Mouse (Mus musculus) myocyte (in vitro differentiated cells): ENCODE data around the gene Gpam. TPM values are rescaled to one million over a fixed set of nuclear protein-coding genes. Genes with fewer than 3 reads are reported as not detected.

Experiments used
- H3K27me3 ChIP-seq: one replicate; pipeline ENCODE4 v1.6.1; 2011; ENCODE audit not compliant: control insufficient read depth, insufficient read depth, insufficient read length
- H3K36me3 ChIP-seq: one replicate; pipeline ENCODE4 v1.6.1; 2011; ENCODE audit not compliant: control insufficient read depth, insufficient read depth
- H3K4me2 ChIP-seq: one replicate; pipeline ENCODE4 v1.6.1; 2011; ENCODE audit warnings: low read depth, control low read depth
- H3K4me3 ChIP-seq: one replicate; pipeline ENCODE4 v1.5.1; 2011; ENCODE audit warnings: mild to moderate bottlenecking, control low read depth, moderate library complexity
- H3K79me2 ChIP-seq: one replicate; pipeline ENCODE4 v1.6.1; 2011; ENCODE audit not compliant: control insufficient read depth, insufficient read depth
- H3ac ChIP-seq: one replicate; pipeline ENCODE4 v1.6.1; 2011; ENCODE audit not compliant: control insufficient read depth, insufficient read length
- CEBPB ChIP-seq: IDR thresholded peaks from 2 replicates; pipeline ENCODE4 v1.6.1; 2011; ENCODE audit warnings: mild to moderate bottlenecking, moderate library complexity; ENCODE audit not compliant: poor library complexity, insufficient read depth, severe bottlenecking
- E2F4 ChIP-seq: IDR thresholded peaks from one replicate; pipeline ENCODE4 v1.6.1; 2011; ENCODE audit warnings: mild to moderate bottlenecking, control low read depth, moderate library complexity; ENCODE audit not compliant: insufficient read depth
- MAX ChIP-seq: IDR thresholded peaks from one replicate; pipeline ENCODE4 v1.6.1; 2011; ENCODE audit warnings: low read depth, mild to moderate bottlenecking, control low read depth
- MYOD1 ChIP-seq, 3 experiments: IDR thresholded peaks; one replicate each; pipeline ENCODE4 v1.6.1; 2011; ENCODE audit warnings: control low read depth in 2 of 3, low read depth in 2 of 3, mild to moderate bottlenecking in 2 of 3, moderate library complexity in 1 of 3; ENCODE audit not compliant: insufficient read length in 2 of 3, control insufficient read depth in 1 of 3
- MYOG ChIP-seq, 3 experiments: IDR thresholded peaks; one replicate each; pipeline ENCODE4 v1.6.1; 2011; ENCODE audit warnings: control low read depth in 2 of 3, low read depth in 2 of 3, mild to moderate bottlenecking in 2 of 3; ENCODE audit not compliant: insufficient read length in 2 of 3, control insufficient read depth in 1 of 3, insufficient read depth in 1 of 3
- POLR2A ChIP-seq: IDR thresholded peaks from one replicate; pipeline ENCODE4 v1.6.1; 2011; ENCODE audit warnings: low read depth, mild to moderate bottlenecking, control low read depth, moderate library complexity; ENCODE audit not compliant: insufficient read length
- POLR2AphosphoS2 ChIP-seq: IDR thresholded peaks from one replicate; pipeline ENCODE4 v1.6.1; 2011; ENCODE audit warnings: low read depth, control low read depth; ENCODE audit not compliant: insufficient read length
- REST ChIP-seq: IDR thresholded peaks from one replicate; pipeline ENCODE4 v1.6.1; 2011; ENCODE audit warnings: mild to moderate bottlenecking, control low read depth, moderate library complexity; ENCODE audit not compliant: insufficient read depth, insufficient read length
- SRF ChIP-seq: IDR thresholded peaks from one replicate; pipeline ENCODE4 v1.6.1; 2011; ENCODE audit warnings: low read depth; ENCODE audit not compliant: control insufficient read depth, insufficient read length
- TCF12 ChIP-seq: IDR thresholded peaks from one replicate; pipeline ENCODE4 v1.6.1; 2011; ENCODE audit warnings: mild to moderate bottlenecking, control low read depth; ENCODE audit not compliant: poor library complexity, insufficient read depth, severe bottlenecking
- TCF3 ChIP-seq: IDR thresholded peaks from one replicate; pipeline ENCODE4 v1.6.1; 2011; ENCODE audit warnings: low read depth, control low read depth; ENCODE audit not compliant: insufficient read length
- USF1 ChIP-seq: IDR thresholded peaks from one replicate; pipeline ENCODE4 v1.6.1; 2011; ENCODE audit warnings: low read depth, mild to moderate bottlenecking, control low read depth, moderate library complexity
- polyA plus RNA-seq: library from polyadenylated mRNA; unstranded; fragments of >200 nt; fragmentation: generic; extraction: Trizol; gene quantifications from one replicate; pipeline ENCODE4 v1.2.1, GENCODE M21; 2012; ENCODE audit warnings: missing spikeins

Gene Gpam
- polyA plus RNA-seq, 1 experiment: 18.1 TPM

DNA sequence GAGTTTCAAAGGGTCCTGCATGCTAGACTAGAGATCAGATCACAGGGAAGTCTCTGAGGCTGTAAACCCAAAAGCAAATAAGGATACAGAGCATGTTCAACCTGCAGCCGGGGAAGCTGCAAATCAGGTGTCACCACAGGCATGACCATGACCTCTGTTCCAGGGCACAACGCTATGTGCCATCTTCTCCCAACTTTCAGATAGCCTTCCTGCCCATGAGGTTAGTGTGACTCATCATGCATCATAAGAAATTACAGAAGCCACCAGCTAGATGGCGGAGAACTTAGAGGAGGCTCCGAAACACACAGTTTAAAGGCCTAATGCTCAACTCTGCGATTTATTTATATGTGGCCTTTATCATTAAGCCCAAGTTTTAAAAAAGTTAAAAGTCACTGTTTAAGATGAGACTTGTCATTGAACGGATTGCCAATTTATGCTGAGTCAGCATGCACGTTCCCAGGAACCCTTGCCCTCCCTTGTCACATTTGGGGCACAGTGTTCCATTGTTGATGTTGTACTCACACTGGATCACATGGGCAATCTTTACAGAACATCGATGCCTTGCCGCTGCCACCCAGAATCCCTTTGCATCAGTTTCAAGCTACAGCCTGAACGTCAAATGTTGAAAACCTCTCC is 71.3 kb downstream of the Gpam start:
- no peak overlapping the region for H3K4me3 ChIP-seq
- no peak overlapping the region for H3K4me2 ChIP-seq
- H3K36me3 ChIP-seq: no peaks in the 10 kb centered on the region
- H3ac ChIP-seq: no peak overlapping the region
- no peaks in the 10 kb centered on the region for H3K79me2 ChIP-seq
- no peak for TF ChIP-seq TCF3
- TF ChIP-seq MYOG (IDR thresholded peaks at IDR 0.05; ENCODE audit: control insufficient read depth in 1 of 3, insufficient read depth in 1 of 3, insufficient read length in 2 of 3, low read depth in 2 of 3): no peak
- TF ChIP-seq CEBPB: no peak
- TF ChIP-seq TCF12: no peak
- no peak for TF ChIP-seq USF1
- TF ChIP-seq SRF: no peak
- no peak for TF ChIP-seq E2F4
- TF ChIP-seq MYOD1 (IDR thresholded peaks at IDR 0.05; ENCODE audit: control insufficient read depth in 1 of 3, insufficient read length in 2 of 3, low read depth in 2 of 3): no peak
- TF ChIP-seq MAX: no peak
- TF ChIP-seq POLR2AphosphoS2: no peak
- no peak for TF ChIP-seq POLR2A
- no peak for TF ChIP-seq REST
- no peaks in the 10 kb centered on the region for H3K27me3 ChIP-seq

DNA sequence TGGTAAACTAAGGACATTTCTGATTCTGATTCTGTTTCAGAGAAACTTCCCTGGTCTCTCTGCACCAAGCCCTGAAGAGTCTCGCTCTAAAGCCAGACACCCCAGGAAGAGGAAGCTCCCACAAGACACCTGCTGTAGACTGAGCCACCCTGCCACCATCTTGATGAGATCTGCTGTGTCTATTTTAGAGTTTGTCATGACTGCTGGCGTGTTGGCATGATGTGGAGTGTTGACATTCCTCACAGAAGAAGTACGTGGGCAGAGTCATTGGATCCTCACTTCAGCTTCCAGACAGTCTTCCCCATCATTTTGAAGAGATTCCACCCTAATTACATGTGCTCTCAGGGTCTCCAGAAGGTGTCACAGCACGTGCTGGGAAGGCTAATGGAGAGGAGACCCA is 73.9 kb downstream of the Gpam start:
- Histone ChIP-seq H3K79me2 (no peaks in the 10 kb centered on the region), H3ac (no peak overlapping the region), H3K4me3 (no peak overlapping the region), H3K36me3 (no peaks in the 10 kb centered on the region), H3K4me2 (no peak overlapping the region), H3K27me3 (no peaks in the 10 kb centered on the region)
- TF ChIP-seq REST (no peak), POLR2A (no peak), SRF (no peak), CEBPB (no peak), POLR2AphosphoS2 (no peak), MYOG (IDR thresholded peaks at IDR 0.05; ENCODE audit: control insufficient read depth in 1 of 3, insufficient read depth in 1 of 3, insufficient read length in 2 of 3, low read depth in 2 of 3) (no peak), TCF3 (no peak), USF1 (no peak), TCF12 (no peak), MYOD1 (IDR thresholded peaks at IDR 0.05; ENCODE audit: control insufficient read depth in 1 of 3, insufficient read length in 2 of 3, low read depth in 2 of 3) (no peak), E2F4 (no peak), MAX (no peak)

DNA sequence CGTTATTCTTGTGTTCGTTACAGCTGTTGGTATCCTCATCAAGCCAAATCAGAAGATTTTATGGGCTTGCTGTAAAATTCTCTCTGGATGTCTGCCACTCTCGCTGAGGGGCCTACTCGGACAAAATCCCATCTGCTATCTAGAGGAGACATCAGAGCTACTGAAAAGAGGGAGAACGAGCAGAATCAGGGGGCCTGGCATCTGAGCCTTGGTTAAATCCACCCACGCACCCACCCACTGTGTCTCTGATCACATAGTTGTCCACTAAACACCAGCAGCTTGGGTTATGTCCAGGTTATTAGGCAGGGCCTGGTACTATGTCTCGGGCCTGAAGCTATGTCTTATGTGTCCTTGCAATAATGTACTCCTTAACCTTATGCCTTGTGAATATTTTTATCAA is 89.6 kb downstream of the Gpam start:
- H3ac ChIP-seq: no peak overlapping the region
- no peak overlapping the region for H3K4me2 ChIP-seq
- no peaks in the 10 kb centered on the region for H3K36me3 ChIP-seq
- H3K4me3 ChIP-seq: no peak overlapping the region
- no peaks in the 10 kb centered on the region for H3K79me2 ChIP-seq
- TF ChIP-seq MAX (no peak), USF1 (no peak), CEBPB (no peak), MYOD1 (IDR thresholded peaks at IDR 0.05; ENCODE audit: control insufficient read depth in 1 of 3, insufficient read length in 2 of 3, low read depth in 2 of 3) (no peak), REST (no peak), SRF (no peak), POLR2A (no peak), TCF12 (no peak), TCF3 (no peak), E2F4 (no peak), POLR2AphosphoS2 (no peak), MYOG (IDR thresholded peaks at IDR 0.05; ENCODE audit: control insufficient read depth in 1 of 3, insufficient read depth in 1 of 3, insufficient read length in 2 of 3, low read depth in 2 of 3) (no peak)
- H3K27me3 ChIP-seq: no peaks in the 10 kb centered on the region

DNA sequence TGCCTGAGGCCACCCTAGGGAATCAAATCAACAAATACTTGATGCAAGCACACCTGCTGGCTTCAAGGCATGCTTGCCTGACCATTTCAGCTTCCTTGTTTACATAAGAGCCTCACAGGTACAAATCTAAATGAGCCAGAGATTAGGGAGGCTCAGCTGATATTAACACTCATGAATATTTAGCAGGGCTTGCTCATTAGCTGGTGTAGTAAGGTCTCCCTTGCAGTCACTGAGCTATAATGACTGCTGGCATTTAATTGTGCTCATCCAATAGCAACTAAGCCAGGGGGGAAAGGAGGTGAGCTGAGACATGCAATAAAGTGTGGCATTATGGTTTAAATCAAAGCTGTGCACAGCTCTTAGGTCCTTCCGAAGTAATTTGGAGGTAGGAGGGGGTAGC is 108.2 kb downstream of the Gpam start:
- H3ac ChIP-seq: no peak overlapping the region
- no peak overlapping the region for H3K4me3 ChIP-seq
- no peaks in the 10 kb centered on the region for H3K36me3 ChIP-seq
- TF ChIP-seq USF1: no peak
- no peak for TF ChIP-seq MYOG (IDR thresholded peaks at IDR 0.05; ENCODE audit: control insufficient read depth in 1 of 3, insufficient read depth in 1 of 3, insufficient read length in 2 of 3, low read depth in 2 of 3)
- no peak for TF ChIP-seq SRF
- TF ChIP-seq POLR2AphosphoS2: no peak
- TF ChIP-seq TCF12: no peak
- TF ChIP-seq CEBPB: no peak
- no peak for TF ChIP-seq MAX
- TF ChIP-seq REST: no peak
- no peak for TF ChIP-seq POLR2A
- no peak for TF ChIP-seq TCF3
- no peak for TF ChIP-seq MYOD1 (IDR thresholded peaks at IDR 0.05; ENCODE audit: control insufficient read depth in 1 of 3, insufficient read length in 2 of 3, low read depth in 2 of 3)
- TF ChIP-seq E2F4: no peak
- H3K79me2 ChIP-seq: no peaks in the 10 kb centered on the region
- H3K4me2 ChIP-seq: no peak overlapping the region
- no peaks in the 10 kb centered on the region for H3K27me3 ChIP-seq

Other genes starting within 250 kb of the Gpam start
- not detected for gene Tectb, start 53.5 kb upstream of the Gpam start, polyA plus RNA-seq
- 0.05 TPM for gene Gucy2g, start 114.0 kb upstream of the Gpam start, polyA plus RNA-seq
- gene Acsl5, start 124.7 kb upstream of the Gpam start, polyA plus RNA-seq: 16.0 TPM
- gene Zdhhc6, start 188.8 kb upstream of the Gpam start, polyA plus RNA-seq: 37.4 TPM
- 10.5 TPM for gene Vti1a, start 189.1 kb upstream of the Gpam start, polyA plus RNA-seq